Mouse (Mus musculus): ENCODE measurements at regions not wholly inside any gene's neighbourhood (a gene's known extent, or its start where the extent isn't known, plus 50 kb on each side); places are given as distances from the start of the nearest gene placed in this dataset.
"Not testable (repeated sequence)": the region's sequence is repeated elsewhere in the genome, so short reads cannot be mapped to it uniquely, and the experiment has no call there.

- not testable (repeated sequence) for H3K27me3 ChIP-seq (replicated peaks; ENCODE audit: control insufficient read depth, insufficient read depth, low read length); H3K36me3 ChIP-seq (ENCODE audit: control insufficient read depth, insufficient read depth, low read length); H3K4me3 ChIP-seq (ENCODE audit: insufficient read depth, low read depth, low read length); H3K27ac ChIP-seq (ENCODE audit: insufficient read depth, low read depth, low read length); H3K4me1 ChIP-seq (ENCODE audit: control insufficient read depth, insufficient read depth, low read length)
- TF ChIP-seq CTCF (conservative IDR thresholded peaks at IDR 0.05; ENCODE audit: insufficient read depth, insufficient read length, low read depth, low read length) = peak; percentile 50
- 22% methylated on average over 4 of the region's 4 CpGs for whole genome bisulfite sequencing
- DNase-seq = peak; percentile 92
Measured at GRCm38 (mm10) chr12:114012860-114013259, 469.2 kb downstream of the Adam6a start.

- H3K36me3 ChIP-seq (ENCODE audit: control insufficient read depth, insufficient read depth, low read length); DNase-seq; H3K4me1 ChIP-seq (ENCODE audit: control insufficient read depth, insufficient read depth, low read length); H3K27ac ChIP-seq (ENCODE audit: insufficient read depth, low read depth, low read length); H3K4me3 ChIP-seq (ENCODE audit: insufficient read depth, low read depth, low read length); H3K27me3 ChIP-seq (replicated peaks; ENCODE audit: control insufficient read depth, insufficient read depth, low read length): not testable (repeated sequence)
- WGBS = 65% methylated on average over 2 of the region's 2 CpGs
Measured at GRCm38 (mm10) chr12:114037011-114037410, 493.3 kb downstream of the Adam6a start.

- peak; percentile 66 for TF ChIP-seq CTCF (conservative IDR thresholded peaks at IDR 0.05; ENCODE audit: insufficient read depth, insufficient read length, low read depth, low read length)
- 49% methylated on average over 8 of the region's 8 CpGs for WGBS
- H3K36me3 ChIP-seq (ENCODE audit: control insufficient read depth, insufficient read depth, low read length); H3K4me1 ChIP-seq (ENCODE audit: control insufficient read depth, insufficient read depth, low read length); H3K27me3 ChIP-seq (replicated peaks; ENCODE audit: control insufficient read depth, insufficient read depth, low read length); H3K27ac ChIP-seq (ENCODE audit: insufficient read depth, low read depth, low read length); H3K4me3 ChIP-seq (ENCODE audit: insufficient read depth, low read depth, low read length): not testable (repeated sequence)
- peak; percentile 71 for DNase-seq
Measured at GRCm38 (mm10) chr12:114047991-114048390, 504.3 kb downstream of the Adam6a start.

- no peak overlapping the region for H3K4me3 ChIP-seq (ENCODE audit: insufficient read depth, low read depth, low read length)
- no peaks in the 10 kb centered on the region for H3K4me1 ChIP-seq (ENCODE audit: control insufficient read depth, insufficient read depth, low read length)
- WGBS = 67% methylated on average over 2 of the region's 2 CpGs
- H3K36me3 ChIP-seq (ENCODE audit: control insufficient read depth, insufficient read depth, low read length) = no peaks in the 10 kb centered on the region
- H3K27me3 ChIP-seq (replicated peaks; ENCODE audit: control insufficient read depth, insufficient read depth, low read length) = no peaks in the 10 kb centered on the region
- H3K27ac ChIP-seq (ENCODE audit: insufficient read depth, low read depth, low read length) = no peak overlapping the region
- peak; percentile 90 for DNase-seq
- TF ChIP-seq CTCF (conservative IDR thresholded peaks at IDR 0.05; ENCODE audit: insufficient read depth, insufficient read length, low read depth, low read length) = no peak
- no peak for TF ChIP-seq POLR2A (IDR thresholded peaks at IDR 0.05; ENCODE audit: low read depth, low read length)
Measured at GRCm38 (mm10) chr12:114053341-114053740, 509.6 kb downstream of the Adam6a start.

GRCm38 (mm10) chr12:114059615-114060014 is 515.9 kb downstream of the Adam6a start:
- no peak overlapping the region for H3K4me3 ChIP-seq (ENCODE audit: insufficient read depth, low read depth, low read length)
- no peak for DNase-seq
- 70% methylated on average over 3 of the region's 3 CpGs for WGBS
- TF ChIP-seq CTCF (conservative IDR thresholded peaks at IDR 0.05; ENCODE audit: insufficient read depth, insufficient read length, low read depth, low read length) = no peak
- TF ChIP-seq POLR2A (IDR thresholded peaks at IDR 0.05; ENCODE audit: low read depth, low read length) = no peak
- H3K27ac ChIP-seq (ENCODE audit: insufficient read depth, low read depth, low read length) = no peak overlapping the region
- no peaks in the 10 kb centered on the region for H3K27me3 ChIP-seq (replicated peaks; ENCODE audit: control insufficient read depth, insufficient read depth, low read length)
- no peaks in the 10 kb centered on the region for H3K4me1 ChIP-seq (ENCODE audit: control insufficient read depth, insufficient read depth, low read length)
- no peaks in the 10 kb centered on the region for H3K36me3 ChIP-seq (ENCODE audit: control insufficient read depth, insufficient read depth, low read length)

GRCm38 (mm10) chr12:114067166-114067565 is 523.5 kb downstream of the Adam6a start:
- TF ChIP-seq POLR2A (IDR thresholded peaks at IDR 0.05; ENCODE audit: low read depth, low read length) (no peak), CTCF (conservative IDR thresholded peaks at IDR 0.05; ENCODE audit: insufficient read depth, insufficient read length, low read depth, low read length) (no peak)
- H3K36me3 ChIP-seq (ENCODE audit: control insufficient read depth, insufficient read depth, low read length) = no peaks in the 10 kb centered on the region
- no peak overlapping the region for H3K4me3 ChIP-seq (ENCODE audit: insufficient read depth, low read depth, low read length)
- no peak for DNase-seq
- H3K4me1 ChIP-seq (ENCODE audit: control insufficient read depth, insufficient read depth, low read length) = no peaks in the 10 kb centered on the region
- H3K27ac ChIP-seq (ENCODE audit: insufficient read depth, low read depth, low read length) = no peak overlapping the region
- H3K27me3 ChIP-seq (replicated peaks; ENCODE audit: control insufficient read depth, insufficient read depth, low read length) = no peaks in the 10 kb centered on the region

- H3K4me1 ChIP-seq (ENCODE audit: control insufficient read depth, insufficient read depth, low read length); H3K4me3 ChIP-seq (ENCODE audit: insufficient read depth, low read depth, low read length); DNase-seq; H3K36me3 ChIP-seq (ENCODE audit: control insufficient read depth, insufficient read depth, low read length); H3K27ac ChIP-seq (ENCODE audit: insufficient read depth, low read depth, low read length); H3K27me3 ChIP-seq (replicated peaks; ENCODE audit: control insufficient read depth, insufficient read depth, low read length): not testable (repeated sequence)
- 66% methylated on average over 4 of the region's 4 CpGs for WGBS
Measured at GRCm38 (mm10) chr12:114108731-114109130, 565.0 kb downstream of the Adam6a start.

GRCm38 (mm10) chr12:114134897-114135296 is 591.2 kb downstream of the Adam6a start:
- TF ChIP-seq POLR2A (IDR thresholded peaks at IDR 0.05; ENCODE audit: low read depth, low read length) = no peak
- TF ChIP-seq CTCF (conservative IDR thresholded peaks at IDR 0.05; ENCODE audit: insufficient read depth, insufficient read length, low read depth, low read length) = no peak
- Histone ChIP-seq H3K4me3 (ENCODE audit: insufficient read depth, low read depth, low read length) (no peak overlapping the region), H3K36me3 (ENCODE audit: control insufficient read depth, insufficient read depth, low read length) (no peaks in the 10 kb centered on the region), H3K27ac (ENCODE audit: insufficient read depth, low read depth, low read length) (no peak overlapping the region), H3K4me1 (ENCODE audit: control insufficient read depth, insufficient read depth, low read length) (no peaks in the 10 kb centered on the region), H3K27me3 (replicated peaks; ENCODE audit: control insufficient read depth, insufficient read depth, low read length) (no peaks in the 10 kb centered on the region)
- 51% methylated on average over 1 of the region's 1 CpGs for WGBS
- DNase-seq = no peak

Data from kidney, adult 2 months (tissue).